Mouse (Mus musculus): ENCODE results near the gene Gadd45g.

DNA sequence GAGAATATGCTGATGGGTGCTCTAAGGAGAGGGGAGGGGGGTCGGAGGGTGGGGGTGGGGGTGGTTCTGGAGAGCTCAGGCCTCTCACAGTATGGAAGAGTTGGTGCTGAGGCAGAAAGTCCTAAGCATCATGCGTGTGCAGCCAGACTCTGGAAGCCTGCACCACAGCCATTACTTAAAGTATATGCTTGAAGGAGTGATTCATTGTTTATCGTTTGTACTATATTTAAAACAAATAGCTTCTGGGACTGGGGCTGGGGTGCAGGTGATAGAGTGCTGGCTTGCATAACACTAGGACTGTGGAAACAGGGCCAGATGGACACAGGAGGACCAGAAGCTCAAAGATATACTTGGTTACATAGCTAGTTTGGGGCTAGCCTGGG is 27.5 kb upstream of the Gadd45g start:
- TF ChIP-seq CTCF (IDR thresholded peaks at IDR 0.05; ENCODE audit: low read depth) = no peak
- no peak for TF ChIP-seq EP300 (IDR thresholded peaks at IDR 0.05; ENCODE audit: low read depth)

Measured in heart, postnatal 0 days (tissue).